Mouse (Mus musculus) heart, postnatal 14 days (tissue): ENCODE measurements around the gene Myo3b. TPM values are rescaled to one million over a fixed set of nuclear protein-coding genes. Genes with fewer than 3 reads are reported as not detected.

ENCODE experiments used
- DNase-seq, 2 experiments: peaks; one replicate each; pipeline ENCODE4 v3.0.0; 2021 to 2022
- intact Hi-C: fragments of 180-260 bp; cut with DNase I; formaldehyde crosslinking; loops from one replicate; pipeline ENCODE4 v1.15.1; 2025
- total RNA-seq, 2 experiments: library from RNA; stranded (reverse); gene quantifications; 2 replicates each; pipeline ENCODE4 v1.2.3; 2021

Myo3b gene
- total RNA-seq, 2 experiments from 2014 or later: 0.05 TPM; not detected in 1

DNA sequence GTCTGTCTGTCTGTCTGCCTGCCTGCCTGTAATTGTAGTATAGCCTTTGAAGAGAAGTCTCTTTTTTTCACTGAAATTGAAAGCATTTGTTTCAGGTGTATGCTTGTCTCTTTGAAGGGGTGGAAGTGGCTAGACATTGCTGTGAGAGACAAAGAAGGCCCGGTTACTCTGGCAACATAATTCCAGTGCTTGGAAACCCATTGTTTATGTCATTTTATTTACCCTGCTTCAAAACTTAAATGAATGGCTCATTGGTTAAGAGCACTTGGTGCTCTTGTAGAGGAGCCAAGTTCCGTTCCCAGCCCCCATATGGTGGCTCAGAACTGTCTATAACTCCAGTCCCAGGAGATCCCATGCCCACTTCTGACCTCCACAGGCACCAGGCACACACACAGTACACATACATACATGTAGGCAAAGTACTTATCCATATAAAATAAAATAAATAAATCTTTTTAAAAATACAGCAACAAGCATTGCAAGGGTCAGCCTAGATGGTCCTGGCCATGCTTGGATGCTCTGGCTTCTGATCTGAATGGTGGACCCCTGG, 221.8 kb downstream of the Myo3b start:
- no peak for DNase-seq
- intact Hi-C loops: no loop called here

DNA sequence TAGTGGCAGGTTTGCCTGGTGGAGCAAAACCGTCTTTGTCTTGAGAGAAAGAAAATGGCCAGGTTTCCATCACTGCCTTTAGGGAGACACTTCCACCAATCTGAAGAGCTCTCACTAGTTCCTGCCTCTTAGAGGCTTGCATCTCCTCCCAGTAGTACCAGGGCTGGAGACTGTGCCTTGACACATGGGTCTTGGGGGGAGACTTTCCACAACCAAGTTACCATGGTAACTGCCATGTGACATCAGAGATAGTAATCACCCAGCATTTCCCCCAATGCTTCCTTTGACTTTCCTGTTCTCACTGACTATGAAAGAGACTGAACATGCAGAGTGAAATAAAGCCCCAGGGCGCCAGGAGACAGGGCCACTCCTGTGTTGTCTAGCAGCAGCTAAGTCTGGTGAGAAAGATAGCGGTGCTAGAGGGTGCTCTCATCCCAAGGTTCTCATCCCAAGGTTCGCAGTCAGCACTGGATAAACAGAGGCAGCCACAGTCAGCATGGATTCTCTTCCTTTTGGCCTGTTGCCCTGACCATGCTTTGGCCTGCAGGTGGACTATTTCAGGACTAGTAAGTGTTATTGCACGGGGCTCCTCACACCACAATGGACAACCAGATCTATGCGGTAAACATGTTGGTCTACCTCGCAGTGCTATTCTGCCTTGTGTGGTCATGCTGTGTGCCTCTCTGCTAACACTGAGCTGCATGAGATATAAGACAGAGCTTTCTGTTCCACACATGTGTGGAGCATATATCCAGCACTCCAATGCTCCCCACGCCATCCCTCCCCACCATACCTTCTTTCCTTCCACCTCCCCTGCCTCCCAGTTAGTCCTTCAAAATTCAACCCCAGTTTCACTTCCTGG, 223.0 kb downstream of the Myo3b start:
- intact Hi-C loops: no loop called here

DNA sequence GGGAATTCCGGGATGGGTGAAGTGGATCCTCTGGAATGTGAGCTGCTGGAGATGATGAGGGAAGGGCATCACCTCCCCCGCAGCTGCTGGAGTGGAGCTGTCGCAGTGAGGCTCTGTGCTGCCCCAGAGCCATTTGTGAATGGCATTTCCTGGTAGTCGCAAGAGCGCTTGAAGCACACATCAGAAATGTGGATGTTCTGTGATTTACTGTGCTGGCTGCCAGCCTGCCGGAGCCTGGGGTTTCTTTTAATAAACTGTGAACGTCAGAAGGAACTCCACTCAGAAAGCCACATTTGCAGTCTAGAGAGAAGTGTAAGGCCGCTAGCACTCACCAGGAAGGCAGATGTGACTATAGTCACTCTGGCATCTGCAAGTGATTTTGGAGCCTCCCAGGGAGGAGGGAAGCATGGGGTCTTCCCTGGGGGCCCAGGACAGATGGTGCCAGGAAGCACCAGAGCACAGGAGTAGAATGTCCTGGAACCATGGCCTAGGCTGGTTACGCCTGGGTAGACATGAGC, 223.7 kb downstream of the Myo3b start:
- intact Hi-C loops: no loop called here
- no peak for DNase-seq

More for the DNA sequence above, 223.0 kb downstream of the Myo3b start:
- DNase-seq: no peak

DNA sequence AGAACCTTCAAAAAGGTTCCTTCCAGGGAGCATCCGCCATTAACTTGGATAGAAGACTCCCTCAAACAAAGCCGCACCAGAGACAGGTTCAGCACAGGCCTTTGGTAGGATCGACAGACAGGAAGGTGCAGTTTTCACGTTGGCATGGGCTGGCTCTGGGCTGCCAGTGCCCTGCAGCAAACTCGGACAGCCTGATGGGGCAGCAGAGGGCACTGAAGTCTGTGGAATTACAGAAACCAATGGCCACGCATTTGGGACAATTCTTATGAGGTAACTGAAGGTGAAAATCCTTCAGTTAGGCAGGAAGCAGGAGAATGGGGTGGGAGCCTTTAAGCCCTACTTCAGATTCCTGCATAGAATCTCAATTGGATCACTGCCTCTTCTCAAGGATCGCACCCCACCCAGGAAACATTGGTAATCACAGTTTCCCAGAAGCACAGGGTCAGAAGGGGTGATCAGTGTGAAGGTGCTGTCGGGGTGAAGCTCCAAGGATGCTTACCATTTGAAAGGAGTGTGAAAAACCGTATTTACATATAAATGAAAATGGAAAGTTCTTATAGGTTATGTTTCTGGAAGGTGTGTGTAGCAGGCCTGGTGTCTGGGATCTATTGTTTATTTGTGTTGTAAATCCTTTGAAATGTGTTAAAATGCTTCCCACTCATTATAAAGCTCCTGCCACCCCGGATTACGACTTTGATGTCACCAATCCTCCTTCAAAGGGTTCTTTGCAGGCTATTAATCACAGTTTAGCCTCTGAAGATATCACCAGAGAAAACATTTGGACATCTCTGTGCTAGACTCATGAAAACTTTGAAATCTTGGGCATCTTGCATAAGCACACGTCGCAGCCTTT, 239.7 kb downstream of the Myo3b start:
- intact Hi-C loops: loop anchor here (10.0 kb wide), 1 partner anchor 196 kb away; the partner anchor contains the start of gene Sp5

DNA sequence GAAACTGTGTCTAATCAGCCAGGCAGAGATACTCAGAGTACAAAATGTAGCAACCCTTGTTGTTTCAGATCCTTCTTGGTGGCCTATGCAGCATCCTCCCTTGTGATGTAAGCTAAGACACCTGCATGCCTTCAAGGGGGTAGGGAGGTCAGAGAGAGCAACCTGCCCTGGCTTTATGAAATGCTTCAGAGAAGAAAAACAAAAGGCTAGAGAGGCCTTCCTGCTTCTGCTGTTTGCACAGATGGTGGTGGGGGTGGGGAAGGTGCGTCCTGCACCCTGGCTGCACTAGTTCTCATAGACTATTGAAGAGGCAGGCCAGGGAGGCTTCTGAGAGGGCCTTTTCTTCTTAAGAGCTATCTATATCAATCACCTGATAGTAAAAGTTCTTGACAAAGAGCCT, 245.2 kb downstream of the Myo3b start:
- DNase-seq: no peak
- intact Hi-C loops: no loop called here

More for the DNA sequence above, 239.7 kb downstream of the Myo3b start:
- DNase-seq: peak; percentile 14 to 29

DNA sequence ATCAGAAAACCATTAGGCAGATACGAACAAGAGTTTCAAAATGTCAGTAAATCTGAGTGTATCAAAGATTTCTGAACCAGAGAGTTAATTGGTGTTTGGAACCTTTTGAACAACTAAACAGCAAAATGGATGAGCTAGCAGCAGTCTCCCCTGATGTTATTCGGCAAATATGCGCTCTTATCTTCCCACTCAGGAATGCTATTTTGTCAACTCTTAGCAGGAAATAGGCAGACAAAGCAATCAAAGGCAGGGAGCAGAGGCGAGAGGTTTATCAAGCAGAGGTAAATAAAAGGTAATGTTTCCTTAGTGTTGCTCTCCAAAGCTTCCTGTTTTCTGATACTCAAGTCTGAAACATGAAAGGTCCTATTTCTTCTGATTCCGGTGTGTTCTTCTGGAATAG, 252.1 kb downstream of the Myo3b start:
- intact Hi-C loops: no loop called here
- no peak for DNase-seq

DNA sequence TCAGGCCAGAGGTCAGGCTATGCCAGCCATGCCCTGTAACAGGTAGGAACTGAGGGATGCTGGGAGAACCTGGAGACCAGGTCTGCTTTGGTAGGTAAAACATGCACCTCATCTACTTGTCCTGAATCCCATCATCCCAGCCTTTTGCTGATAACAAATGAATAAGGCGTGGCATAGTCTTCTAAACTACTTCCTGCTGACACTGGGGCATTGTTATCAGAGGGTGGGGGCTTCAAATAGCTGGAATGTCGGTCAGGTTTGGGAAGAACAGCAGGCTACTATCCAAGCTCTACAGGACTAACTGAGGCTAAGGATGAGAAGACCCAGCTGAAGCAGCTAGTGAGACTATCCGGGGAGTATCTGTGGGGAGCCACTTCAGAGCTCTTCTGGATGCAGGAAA, 253.8 kb downstream of the Myo3b start:
- intact Hi-C loops: no loop called here
- no peak for DNase-seq

DNA sequence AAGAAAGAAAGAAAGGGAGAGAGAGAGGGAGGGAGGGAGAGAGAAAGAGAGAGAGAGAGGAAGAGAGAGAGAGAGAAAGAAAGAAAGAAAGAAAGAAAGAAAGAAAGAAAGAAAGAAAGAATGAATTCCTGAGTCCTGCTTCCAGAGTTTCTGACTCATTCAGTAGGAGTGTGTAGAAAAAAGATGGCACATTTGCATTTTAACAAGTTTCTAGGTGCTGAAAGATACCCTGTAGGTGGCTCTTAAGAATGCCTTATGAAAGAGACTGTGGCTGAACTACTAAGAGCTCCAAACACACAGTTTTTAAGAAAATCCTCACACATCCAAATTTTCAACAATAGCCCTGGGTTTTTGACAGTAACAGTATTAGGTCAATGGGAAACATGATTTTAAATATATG, 264.0 kb downstream of the Myo3b start:
- intact Hi-C loops: no loop called here
- no peak for DNase-seq

DNA sequence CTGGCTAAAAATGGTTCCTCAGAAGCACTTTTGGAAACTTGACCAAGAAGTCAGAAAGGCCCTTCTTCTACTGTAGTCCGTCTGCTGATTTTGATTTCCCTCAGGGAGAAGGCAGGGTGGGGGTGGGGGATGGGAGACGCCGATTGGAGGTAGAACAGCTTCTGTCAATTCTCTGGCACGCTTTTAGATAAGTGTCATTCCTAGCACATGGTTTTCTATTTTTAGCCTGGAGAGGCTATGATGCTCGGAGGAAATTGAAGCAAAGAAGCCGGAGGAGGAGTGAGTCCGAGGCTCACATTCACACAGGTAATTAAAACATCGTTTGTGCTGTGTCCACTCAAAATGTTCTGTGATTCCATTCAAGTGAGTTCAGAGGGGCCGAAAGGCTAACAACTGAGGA, 276.2 kb downstream of the Myo3b start:
- intact Hi-C loops: no loop called here
- no peak for DNase-seq

DNA sequence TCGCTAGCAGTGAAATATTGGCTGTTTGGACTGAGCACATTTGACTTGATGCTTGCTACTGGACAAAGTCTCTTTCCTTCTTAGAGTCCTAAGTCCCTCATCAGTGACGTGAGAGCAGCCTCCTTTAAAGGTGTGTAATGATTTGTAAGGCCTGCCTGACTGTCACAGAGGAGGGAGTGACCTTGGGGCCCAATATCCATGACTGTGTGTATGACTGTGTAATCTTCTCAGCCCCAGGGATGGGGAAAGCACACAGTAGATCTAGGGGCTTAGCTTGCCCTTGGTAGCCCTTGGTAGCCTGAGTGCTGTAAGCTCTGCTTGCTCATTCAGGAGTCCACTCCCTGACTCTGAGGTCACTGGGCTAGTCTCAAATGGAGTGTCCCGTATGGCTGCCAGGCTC, 276.8 kb downstream of the Myo3b start:
- intact Hi-C loops: no loop called here
- no peak for DNase-seq

DNA sequence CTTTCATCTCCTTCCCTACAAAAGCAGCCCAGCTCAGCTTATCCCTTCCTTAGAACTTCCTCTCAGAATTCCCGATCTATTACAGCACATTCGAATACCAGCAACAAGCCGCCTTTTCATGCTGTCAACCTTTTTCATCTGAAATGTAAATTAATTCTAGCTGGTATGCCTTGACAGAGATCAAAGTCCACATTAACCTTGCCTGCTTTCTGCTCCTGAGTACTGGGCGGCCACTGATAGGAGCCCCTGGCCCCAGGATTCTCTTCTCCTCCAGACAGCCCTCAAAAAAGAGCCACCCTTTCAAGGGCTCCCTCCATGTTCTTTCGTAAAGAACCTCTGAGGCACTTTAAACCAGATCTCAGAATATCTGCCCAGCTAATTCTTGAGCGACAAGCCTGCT, 278.9 kb downstream of the Myo3b start:
- no peak for DNase-seq
- intact Hi-C loops: no loop called here

DNA sequence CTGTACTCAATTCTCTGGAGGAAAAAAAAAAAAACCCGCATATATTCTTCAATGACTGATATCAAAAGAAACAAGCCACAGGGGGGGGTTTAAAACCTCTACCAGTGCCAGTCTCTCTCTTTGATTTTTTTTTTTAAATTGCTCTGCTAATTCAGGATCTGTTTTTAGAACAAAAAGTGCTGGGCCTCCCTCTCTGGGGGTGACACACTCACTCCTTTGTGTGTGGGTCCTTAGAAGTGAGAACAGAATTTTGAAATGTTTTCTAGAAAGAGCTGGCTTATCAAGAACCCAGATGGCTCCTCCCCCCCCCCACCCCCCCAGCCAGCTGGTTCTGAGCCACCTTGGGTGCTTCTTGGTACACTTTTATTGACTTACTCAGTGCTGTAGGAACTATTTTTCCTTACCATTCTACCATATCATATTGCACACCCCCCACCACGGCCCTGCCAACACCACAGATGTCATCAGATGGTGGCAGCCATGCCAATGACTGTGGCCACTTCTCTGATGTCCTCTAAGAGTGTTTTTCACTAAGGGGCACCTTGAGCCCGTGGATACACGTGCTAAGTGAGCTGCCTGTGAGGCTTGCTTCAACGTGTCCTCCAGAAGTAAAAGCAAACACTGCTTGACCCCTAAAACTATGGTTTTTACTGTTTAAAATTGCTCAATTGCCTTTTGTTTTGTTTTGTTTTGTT, 280.1 kb downstream of the Myo3b start:
- DNase-seq: no peak
- intact Hi-C loops: no loop called here

DNA sequence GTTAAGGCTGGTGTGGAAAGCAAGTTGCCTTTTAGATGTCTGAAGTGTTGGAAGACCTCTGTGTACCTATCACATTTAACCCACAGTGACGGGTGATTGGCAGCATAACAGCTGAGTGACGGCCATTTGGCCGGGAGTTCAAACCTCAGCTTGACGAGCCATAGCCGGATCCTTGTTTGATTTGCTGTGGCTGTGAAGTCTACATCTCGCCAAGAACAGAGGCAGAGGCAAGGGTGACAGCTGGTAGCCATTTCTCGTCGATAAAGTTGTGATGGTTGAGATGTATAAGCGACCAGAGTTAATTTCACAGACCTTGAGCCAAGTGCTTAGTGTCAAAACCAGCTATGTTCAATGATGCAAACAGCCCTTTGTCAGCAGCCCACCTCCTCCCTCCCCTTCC, 283.8 kb downstream of the Myo3b start:
- DNase-seq: no peak
- intact Hi-C loops: no loop called here

DNA sequence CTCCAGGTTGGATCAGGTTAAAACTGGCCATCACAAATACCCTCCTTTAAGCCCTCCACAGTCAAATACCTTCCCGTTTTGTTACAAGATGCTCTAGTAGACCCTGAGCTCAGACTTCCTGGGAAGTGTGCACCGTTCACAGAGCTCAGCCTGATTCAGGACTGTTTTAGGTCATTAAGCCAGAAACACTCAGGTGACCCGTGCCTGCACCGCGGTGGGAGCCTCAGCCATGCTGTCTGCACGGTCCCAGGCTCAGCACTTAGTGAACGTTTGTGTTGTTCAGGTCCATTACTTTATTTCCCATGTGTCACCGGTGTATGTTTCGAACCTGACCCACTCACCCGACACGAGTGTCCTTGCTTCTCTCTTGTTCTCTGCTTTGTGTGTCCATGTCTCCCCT, 288.7 kb downstream of the Myo3b start:
- intact Hi-C loops: no loop called here

DNA sequence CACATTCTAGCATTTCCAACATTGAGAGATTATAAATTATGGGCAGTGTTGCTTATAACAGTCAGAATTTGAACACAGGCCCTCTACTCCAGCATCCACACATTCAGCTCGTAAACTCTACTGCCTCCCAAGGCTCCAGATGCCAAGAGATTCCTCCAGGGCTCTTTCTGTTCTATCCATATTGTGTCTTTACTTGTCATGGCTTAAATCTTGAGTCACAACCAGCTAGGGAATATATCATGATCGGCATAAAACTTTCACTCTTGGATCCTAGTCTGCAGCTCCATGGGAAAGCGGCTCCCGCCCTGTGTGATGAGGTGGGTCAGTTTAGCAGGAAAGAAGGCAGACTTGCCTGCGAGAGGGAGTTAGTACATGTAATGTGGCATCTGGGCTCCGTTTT, 294.0 kb downstream of the Myo3b start:
- no peak for DNase-seq
- intact Hi-C loops: no loop called here

More for the DNA sequence above, 288.7 kb downstream of the Myo3b start:
- no peak for DNase-seq

DNA sequence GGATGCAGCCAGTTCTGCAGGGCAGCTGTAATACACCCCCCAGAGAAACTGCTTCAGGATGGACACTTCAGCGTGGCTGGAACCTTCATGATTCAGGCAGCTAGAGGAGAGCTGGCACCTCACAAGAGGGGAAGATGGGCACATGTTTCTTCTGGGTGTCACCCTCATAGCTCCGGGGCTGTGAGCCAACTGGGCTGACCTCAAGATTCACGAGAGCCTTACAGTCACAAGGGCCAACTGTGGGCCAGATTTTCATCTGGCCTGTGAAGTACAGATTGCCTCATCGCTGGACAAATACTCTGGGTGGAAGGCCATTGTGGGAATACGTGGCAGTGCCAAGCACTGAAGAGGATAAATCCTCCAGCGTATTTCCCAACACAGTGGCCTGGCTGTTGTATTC, 294.6 kb downstream of the Myo3b start:
- intact Hi-C loops: no loop called here
- no peak for DNase-seq

DNA sequence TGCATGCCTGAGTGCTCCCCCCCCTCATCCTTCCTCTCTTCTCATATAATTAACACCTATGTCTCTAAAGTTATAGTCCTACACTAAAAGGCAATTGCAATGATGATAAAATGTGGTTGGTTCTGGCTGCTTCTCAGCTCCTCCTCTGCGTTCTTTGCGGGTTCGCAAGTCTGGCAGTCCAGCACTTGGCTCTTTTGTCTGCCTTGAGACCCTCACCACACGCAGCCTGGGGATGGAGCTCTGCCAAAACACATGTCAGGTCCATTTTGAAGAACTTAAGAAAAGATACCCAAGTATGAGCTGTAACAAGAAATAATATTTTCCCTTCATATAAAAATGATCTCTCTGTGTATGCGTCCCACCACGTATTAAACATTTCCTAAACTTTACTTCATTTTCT, 297.6 kb downstream of the Myo3b start:
- no peak for DNase-seq
- intact Hi-C loops: no loop called here

DNA sequence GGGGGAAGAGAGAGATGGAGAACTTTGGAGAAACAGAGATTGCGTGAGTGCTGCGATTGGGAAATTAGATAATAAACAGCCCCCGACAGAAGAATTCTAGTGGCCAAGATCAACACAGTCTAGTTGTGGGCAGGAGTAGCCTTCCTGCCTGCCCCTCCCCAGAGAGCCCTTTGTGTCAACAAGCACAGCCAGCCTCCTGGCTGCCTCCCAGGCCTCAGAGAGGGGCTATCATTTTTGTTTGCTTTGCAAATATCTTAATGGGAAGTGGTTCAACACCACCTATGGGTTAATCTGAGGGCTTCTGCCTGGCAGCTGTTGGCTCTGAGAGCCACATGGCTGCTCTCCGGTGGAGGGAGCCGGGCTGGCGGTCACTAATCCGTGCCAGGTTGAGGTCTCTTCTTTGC, 298.3 kb downstream of the Myo3b start:
- DNase-seq: peak; percentile 23 to 32
- intact Hi-C loops: no loop called here

DNA sequence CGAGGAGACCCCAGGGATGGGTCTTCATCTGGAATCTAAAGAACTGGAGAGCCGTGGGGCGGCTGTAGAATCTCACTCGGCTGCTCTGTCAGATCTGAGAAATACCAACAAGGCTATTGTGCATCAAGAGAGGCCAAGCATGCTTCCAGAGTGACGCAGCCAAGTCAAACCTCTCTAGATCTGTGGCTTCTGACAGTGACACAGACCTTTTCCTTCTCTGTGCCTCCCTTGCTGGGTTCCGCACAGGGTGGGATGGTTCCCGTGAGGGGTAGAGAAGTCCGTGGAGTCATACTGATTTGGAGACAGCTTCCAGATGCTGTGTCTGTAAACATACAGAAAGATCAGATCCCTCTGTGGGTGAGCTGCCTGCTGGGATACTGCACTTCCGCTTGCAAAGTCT, 298.9 kb downstream of the Myo3b start:
- intact Hi-C loops: no loop called here
- no peak for DNase-seq

DNA sequence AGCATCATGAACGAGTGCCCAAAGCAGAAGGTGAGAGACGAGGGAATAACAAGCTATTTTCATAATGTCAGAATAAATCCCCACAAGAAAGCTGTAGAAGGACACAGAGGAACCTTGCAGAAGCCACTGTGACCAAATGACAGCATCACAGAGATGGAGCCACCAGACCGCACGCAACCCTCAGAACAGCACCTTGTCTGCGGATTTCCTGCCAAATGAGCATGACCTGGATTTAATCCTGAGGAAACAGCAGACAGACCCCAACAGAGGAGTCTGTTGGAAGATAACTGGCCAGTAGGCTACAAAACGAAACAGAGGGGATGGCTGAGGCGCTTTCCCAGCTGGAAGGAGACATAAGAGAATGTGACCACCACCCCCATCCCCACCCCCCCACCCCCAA, 300.1 kb downstream of the Myo3b start:
- DNase-seq: no peak
- intact Hi-C loops: no loop called here

DNA sequence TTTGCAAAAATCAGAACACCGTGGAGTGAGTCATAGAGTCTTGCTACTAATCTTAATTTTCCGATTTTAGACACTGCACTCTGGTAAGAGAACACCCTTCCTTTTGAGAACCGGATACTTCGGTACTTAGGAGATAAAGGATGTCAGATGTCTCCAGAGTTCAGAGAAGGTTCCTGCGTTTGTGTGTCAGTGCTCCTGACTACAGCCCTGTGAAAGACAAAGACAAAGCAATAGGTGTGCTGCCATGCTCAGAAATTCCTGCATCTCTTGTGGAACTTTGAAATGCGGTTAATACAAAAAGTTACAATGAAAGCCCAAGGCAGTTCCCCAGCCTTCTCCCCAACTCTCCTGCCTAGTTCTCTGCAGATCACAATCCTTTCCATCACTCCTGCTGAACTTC, 300.6 kb downstream of the Myo3b start:
- no peak for DNase-seq
- intact Hi-C loops: no loop called here
